Mouse (Mus musculus) 416B (cell line): ENCODE measurements around the gene Zbtb34.

Source experiments
- DNase-seq: peaks from one replicate; pipeline ENCODE4 v3.0.0; 2011; ENCODE audit warnings: low read depth

Gene Zbtb34

DNA sequence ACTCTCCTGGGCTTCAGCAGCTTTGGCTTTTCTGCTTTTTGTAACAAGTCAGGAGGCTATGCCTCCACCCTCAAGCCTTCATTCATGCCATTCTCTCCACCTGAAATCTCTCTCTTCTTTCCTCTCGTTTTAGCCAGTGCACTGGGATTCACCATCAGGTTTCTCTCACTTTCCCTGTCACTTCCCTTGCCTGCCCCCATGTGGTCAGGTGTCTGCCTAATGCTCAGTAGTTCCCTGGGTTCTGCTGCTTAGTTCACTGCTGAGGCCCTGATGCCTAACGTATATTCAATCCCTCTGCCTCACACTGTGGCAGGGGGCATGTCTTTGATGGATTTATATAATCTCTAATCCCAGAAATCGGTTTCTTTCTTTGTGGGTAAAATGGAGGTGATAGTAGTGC, 29.9 kb downstream of the Zbtb34 start:
- peak; percentile 35 for DNase-seq

- DNase-seq, result no peak
Observed at GRCm38 (mm10) chr2:33400541-33400940, 30.6 kb downstream of the Zbtb34 start.

DNA sequence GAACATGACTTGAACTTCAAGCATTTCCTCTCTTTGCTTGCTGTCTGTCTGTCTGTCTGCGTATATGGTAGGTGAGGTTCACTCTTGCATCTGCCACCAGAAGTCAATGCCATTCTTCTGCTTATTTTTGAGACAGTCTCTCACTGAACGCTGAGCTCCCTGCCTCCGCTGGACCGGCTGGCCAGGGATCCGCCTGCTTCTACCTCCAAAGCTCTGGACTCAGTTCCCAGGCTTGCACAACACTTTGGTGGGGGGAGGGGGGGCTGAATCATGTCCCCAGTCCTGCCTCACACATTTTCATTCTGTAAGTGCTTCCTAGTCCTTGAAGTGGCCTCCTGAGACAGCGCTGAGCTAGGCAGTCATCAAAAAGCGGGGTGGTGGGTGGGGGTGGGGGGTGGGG, 32.0 kb downstream of the Zbtb34 start:
- no peak for DNase-seq

- no peak for DNase-seq
Observed at GRCm38 (mm10) chr2:33397036-33397435, 34.1 kb downstream of the Zbtb34 start.

DNA sequence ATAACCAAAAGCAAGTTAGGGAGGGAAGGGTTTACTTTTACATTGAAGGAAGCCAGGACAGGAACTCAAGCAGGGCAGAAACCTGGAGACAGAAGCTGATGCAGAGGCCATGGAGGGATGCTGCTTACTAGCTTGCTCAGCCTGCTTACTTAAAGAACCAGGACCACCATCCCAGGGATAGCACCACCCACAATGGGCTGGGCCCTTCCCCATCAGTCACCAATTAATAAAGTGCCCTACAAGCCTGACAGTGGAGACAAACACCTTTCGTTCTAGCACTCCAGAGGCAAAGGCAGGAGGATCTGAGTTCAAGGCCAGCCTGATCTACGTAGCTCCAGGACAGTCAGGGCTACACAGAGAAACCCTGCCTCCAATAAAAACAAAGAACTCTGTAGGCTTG, 36.1 kb downstream of the Zbtb34 start:
- no peak for DNase-seq

DNA sequence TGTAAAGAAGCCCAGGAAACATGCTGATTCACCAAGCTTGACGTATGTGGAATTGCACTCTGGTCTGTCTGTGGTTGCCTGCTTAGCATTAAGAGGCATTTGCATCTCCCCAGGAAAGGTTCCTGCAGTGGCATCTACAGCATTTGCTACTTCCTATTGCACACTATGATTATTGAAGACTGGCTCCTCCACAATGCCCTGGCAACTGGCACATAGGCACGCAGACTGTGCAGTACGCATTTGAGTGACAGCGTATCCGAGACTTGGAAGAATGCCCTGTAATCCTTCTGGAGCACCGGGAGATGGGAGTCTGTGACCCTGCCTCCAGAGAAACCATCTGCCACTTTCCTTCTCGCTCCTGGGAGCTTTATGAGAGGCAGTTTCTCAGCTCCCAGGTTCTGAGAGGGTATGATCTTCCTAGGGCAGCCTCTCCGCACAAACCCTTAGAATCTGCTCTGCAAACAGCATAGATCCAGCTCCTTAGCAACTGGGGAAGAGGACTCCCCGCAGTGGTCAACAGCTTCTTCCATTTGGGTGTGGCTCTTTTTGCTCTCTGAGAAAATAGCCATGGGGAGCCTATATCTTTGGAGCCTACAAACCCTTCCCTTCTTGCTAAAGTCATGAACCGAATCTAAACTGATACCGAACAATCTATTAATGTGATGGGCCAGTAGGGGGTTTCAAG, 37.0 kb downstream of the Zbtb34 start:
- peak; percentile 9 for DNase-seq

DNA sequence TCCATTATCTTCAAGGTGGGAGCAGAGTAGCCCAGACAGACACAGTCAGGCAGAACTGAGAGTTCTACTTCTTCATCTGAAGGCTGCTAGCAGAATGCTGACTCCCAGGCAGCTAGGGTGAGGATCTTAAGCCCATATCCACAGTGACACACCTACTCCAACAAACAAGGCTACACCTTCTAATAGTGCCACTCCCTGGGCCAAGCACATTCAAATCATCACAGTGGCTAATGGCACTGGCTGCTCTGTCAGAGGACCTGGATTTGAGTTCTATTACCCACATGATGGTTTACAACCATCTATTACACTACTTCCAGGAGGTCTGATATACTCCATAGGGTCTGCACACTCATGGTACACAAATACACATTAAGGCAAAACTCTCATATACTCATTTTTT, 38.1 kb downstream of the Zbtb34 start:
- DNase-seq, result no peak

DNA sequence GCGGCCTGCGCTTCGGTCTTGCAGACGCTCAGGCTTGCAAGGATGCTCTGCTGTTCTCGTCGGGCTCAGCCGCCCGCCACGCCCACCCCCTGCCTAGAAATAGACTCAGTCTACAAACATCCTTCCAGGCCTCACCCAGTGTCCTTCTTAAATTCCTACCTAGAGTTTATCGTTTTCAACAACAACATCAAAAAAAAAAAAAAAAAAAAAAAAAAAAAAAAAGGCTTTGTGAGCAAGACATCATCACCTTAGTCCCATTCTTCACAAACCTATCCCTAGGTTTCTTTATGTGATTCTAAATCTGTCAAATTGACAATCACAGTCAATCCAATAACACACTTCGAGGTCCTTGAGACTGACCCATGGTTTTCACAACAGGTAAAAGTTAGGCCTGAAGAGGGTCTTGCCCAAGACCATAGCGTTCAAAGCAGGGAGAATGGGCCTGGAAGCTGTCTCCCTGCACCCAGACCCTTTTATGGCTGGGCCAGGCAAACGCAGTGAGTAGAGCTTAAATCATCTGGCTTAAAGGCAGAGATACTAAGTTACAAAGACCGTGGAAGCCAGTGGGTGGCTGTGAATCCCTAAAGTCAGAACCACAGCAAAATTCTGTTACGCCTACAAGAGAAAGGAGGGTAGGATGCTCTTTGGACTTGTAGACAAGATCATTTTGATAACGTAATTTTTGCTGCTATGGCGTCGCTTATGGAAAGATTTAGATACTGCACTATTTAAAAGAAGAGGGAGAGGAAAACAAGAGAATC, 59.3 kb downstream of the Zbtb34 start:
- no peak for DNase-seq

DNA sequence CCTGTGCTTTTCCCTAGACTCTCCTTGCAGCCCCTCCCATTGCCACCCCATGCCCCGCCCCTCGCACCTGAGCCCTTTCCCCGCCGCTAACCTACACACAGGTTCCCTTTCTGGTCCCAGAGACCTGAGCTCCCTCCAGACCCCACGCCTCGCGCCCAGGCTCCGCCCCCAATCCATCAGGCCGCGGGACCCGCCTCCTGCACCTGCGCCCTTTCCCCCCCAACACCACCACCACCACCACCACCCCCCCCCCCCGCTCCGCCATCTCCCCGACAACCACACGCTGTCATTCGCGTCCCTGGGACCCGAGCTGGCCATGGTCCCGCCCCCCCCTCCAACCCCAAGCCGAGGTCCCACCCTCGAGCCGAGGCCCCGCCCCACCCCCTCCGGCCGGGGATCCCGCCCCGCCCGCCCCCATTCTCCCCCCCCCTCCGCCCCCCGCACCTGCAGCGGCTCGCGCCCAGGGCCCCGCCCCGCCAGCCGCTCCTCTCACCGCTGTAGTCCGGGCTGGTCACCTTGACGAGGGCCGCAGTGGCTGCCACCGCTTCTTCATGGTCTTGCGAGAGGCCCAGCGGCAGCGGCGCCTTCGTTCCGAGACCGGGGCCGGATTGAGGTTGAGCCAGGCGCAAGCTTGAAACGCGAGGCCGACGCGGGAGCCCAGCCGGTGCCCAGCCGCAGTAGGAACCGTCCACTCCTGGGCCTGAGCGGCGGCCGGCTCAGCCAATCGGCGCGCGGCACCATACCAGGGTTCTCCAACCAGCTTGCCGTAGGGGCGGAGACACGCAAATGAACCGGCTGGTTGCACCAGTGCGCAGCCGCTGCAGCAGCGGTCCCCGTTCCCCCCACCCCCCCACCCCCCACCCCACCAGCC, 60.1 kb downstream of the Zbtb34 start, which contains the start of gene Ralgps1:
TSS of gene Ralgps1 (minus strand) at position 710 of the 871 bp plus-strand sequence.
- DNase-seq, result peak; percentile 97

DNA sequence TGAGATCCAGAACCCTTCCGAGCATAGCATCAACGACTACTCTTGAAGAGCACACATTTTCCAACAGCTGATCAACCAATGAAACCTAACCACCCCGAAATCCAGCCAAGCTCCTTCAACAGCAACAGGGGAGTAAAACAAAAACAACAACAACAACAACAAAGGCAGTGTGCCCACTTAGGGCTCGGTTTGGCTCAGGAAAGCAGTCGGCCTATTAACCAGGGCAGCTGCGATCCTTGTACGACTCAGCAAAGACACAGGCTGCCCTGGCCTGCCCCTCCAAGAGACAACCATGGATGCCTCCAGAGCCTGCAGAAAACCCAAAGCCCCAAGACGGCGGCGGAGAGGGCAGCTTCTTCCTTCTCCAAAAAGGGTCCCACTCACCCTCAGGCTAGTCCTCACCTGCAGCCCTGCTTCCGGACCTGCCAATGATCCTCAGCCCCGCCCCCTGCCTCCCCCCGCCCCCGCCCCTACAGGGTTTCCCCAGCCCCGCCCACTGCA, 60.8 kb downstream of the Zbtb34 start:
- peak; percentile 11 for DNase-seq

GRCm38 (mm10) chr2:33369453-33369852, 61.7 kb downstream of the Zbtb34 start:
- no peak for DNase-seq

- DNase-seq, result no peak
Observed at GRCm38 (mm10) chr2:33368486-33368885, 62.6 kb downstream of the Zbtb34 start.

DNA sequence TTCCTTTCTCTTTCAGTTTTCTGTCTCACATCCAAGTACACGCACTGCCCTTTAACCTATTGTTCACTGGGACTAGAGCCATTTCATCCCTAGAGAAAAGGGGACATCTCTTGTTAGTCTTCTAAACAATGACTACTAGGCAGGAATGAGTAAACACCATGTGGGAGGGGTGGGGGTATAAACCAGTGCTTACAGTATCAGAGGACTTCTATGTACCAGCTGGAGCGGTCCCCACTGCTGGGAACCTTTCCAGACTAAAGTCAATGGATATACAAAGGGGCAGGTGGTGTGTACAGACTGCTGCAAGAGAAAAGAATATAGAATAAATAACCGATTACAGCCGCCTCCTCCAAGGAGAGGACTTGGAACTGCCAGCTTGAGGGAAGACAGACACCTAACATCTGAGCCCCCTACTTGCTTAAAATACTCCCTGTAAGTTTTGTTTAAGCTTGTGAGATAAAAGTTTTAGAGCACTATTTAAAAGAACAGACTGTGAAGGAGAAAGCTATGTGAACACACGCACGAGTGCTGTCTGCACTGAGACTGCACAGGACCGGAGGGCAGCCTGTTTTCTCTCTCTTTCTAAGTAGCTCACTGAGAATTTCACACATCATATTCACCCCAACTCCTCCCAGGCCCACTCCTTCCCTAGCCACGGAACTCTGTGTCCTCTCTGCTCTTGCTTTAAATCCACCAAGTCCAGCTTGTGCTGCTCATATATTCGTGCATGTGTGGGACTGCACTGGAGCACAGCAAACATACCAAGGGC, 65.2 kb downstream of the Zbtb34 start:
- no peak for DNase-seq

DNA sequence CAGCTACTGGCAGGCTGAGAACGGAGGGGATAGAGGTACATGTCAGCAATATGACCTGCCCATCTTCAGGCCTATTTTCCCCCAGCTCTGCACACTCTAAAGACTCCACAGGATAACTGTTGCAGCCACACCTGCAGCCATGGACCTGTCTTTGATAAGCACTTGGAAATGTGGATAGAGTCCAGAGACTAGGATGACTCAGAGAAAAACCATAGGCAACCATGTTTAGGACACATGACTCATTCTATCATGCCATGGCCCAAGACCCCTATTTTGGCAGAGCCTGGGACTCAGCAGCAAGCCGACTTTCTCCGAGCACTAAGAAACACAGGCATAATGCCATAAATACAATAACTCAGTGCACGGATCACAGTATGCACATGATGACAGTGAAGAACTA, 66.5 kb downstream of the Zbtb34 start:
- DNase-seq, result no peak

- no peak for DNase-seq
Observed at GRCm38 (mm10) chr2:33363890-33364289, 67.2 kb downstream of the Zbtb34 start.

GRCm38 (mm10) chr2:33361139-33361716, 69.9 kb downstream of the Zbtb34 start:
- DNase-seq, result no peak

DNA sequence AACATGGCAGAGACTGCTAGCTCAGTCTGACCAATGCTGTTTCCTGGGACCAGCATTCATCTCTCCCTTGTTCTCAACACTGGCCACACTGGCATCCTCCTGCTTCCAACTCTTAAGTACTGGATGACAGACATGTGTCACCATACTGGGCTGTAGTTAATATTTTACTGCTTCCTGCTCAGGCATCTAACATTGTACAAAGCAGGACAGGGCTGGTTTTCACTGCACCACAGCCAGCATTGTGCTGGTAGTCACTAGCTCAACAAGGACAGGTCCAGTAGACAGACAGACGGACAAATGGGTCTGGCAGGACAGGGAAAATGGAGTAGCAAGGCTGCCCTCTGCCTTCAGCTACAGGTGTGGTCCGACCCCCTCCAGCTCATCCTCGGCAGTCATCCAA, 70.6 kb downstream of the Zbtb34 start:
- no peak for DNase-seq

DNA sequence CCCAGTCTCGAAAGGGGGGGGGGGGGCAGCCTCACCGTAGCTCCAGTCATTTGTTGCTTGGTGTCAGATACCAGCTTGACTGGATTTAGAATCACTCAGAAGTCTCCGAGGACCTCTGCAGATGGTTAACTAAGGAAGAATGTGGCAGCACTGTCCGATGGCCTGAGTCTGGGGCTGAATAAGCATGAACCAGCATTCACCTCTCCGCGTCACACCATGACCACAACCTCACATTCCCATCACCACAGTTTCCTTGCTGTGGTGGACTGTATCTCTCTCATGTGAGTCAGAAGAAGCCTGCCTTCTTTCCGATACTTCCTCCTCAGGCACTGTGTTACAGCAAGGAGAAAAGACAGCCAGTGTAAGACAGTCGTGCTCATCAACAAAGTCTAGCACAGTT, 71.9 kb downstream of the Zbtb34 start:
- peak; percentile 97 for DNase-seq

DNA sequence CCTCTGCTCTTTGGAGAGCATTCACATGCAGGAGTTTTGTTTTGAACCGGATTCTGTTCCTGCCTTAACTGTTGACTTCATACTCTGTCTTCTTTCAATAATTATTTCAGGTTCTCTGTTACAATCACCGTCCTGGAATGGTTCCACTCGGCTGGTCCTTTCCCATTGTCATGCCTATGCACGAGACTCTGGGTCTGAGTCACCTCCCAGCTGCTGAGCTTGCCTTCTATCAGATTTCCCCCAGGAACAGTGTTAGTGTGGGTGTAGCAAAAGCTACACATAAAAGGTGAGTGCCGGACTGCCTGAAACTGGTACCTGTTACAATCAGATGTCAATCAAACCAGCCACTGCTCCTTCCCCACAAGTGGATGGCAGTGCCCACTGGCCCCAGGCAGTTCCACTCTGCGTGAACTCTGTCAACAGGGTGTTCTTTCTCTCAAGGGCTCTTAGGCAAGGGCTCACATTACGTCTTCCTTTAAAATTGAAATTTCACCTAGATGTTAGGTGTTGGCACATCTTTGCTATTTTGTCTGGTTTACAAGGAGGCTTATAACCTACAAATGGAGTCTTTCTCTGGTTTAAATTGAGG, 73.8 kb downstream of the Zbtb34 start:
- no peak for DNase-seq
